Mouse (Mus musculus): Measurements from ENCODE around the gene Itgb7. TPM values are rescaled to one million over a fixed set of nuclear protein-coding genes. Genes with fewer than 3 reads are reported as not detected.

Gene Itgb7
- polyA plus RNA-seq, 1 experiment: 0.86 TPM

- H3K4me3 ChIP-seq (ENCODE audit: insufficient read depth, low read length): peak overlapping the region; percentile 66
Measured at GRCm38 (mm10) chr15:102203835-102204381, 27.8 kb downstream of the Itgb7 start.

GRCm38 (mm10) chr15:102202971-102203834 is 28.5 kb downstream of the Itgb7 start, which contains the start of gene Zfp740:
Gene Zfp740, plus strand, starts transcription at chr15:102203249.
- Histone ChIP-seq H3K4me1 (ENCODE audit: control insufficient read depth, insufficient read depth, low read length) (peaks cover 11% of the 10 kb centered on the region; the same call in 1 of the 2 replicates), H3K27ac (ENCODE audit: insufficient read depth, low read length) (peak within 1 kb of the TSS; percentile 92), H3K4me3 (ENCODE audit: insufficient read depth, low read length) (peak within 1 kb of the TSS; percentile 66)
- no peak for TF ChIP-seq CTCF (IDR thresholded peaks at IDR 0.05; ENCODE audit: extremely low read depth, insufficient read depth, low read length)
- peak; percentile 56 for TF ChIP-seq POLR2A (IDR thresholded peaks at IDR 0.05; ENCODE audit: extremely low read depth, insufficient read depth, low read length)

More at GRCm38 (mm10) chr15:102203835-102204381, 27.8 kb downstream of the Itgb7 start:
- TF ChIP-seq CTCF (IDR thresholded peaks at IDR 0.05; ENCODE audit: extremely low read depth, insufficient read depth, low read length): no peak
- 0 out of 2 replicates have a peak, but pooled peaks have one; percentile 6 for TF ChIP-seq POLR2A (IDR thresholded peaks at IDR 0.05; ENCODE audit: extremely low read depth, insufficient read depth, low read length)
- peak overlapping the region; percentile 92 for H3K27ac ChIP-seq (ENCODE audit: insufficient read depth, low read length)
- H3K4me1 ChIP-seq (ENCODE audit: control insufficient read depth, insufficient read depth, low read length): peaks cover 11% of the 10 kb centered on the region; the same call in 1 of the 2 replicates

GRCm38 (mm10) chr15:102198841-102199240 is 32.9 kb downstream of the Itgb7 start:
- TF ChIP-seq POLR2A (IDR thresholded peaks at IDR 0.05; ENCODE audit: extremely low read depth, insufficient read depth, low read length) (no peak), CTCF (IDR thresholded peaks at IDR 0.05; ENCODE audit: extremely low read depth, insufficient read depth, low read length) (no peak)
- Histone ChIP-seq H3K4me1 (ENCODE audit: control insufficient read depth, insufficient read depth, low read length) (peaks cover 1% of the 10 kb centered on the region; the same call in 1 of the 2 replicates), H3K27ac (ENCODE audit: insufficient read depth, low read length) (no peak overlapping the region), H3K4me3 (ENCODE audit: insufficient read depth, low read length) (no peak overlapping the region)

GRCm38 (mm10) chr15:102195373-102195772 is 36.4 kb downstream of the Itgb7 start:
- Histone ChIP-seq H3K27ac (ENCODE audit: insufficient read depth, low read length) (no peak overlapping the region), H3K4me3 (ENCODE audit: insufficient read depth, low read length) (no peak overlapping the region), H3K4me1 (ENCODE audit: control insufficient read depth, insufficient read depth, low read length) (no peaks in the 10 kb centered on the region)
- no peak for TF ChIP-seq CTCF (IDR thresholded peaks at IDR 0.05; ENCODE audit: extremely low read depth, insufficient read depth, low read length)
- no peak for TF ChIP-seq POLR2A (IDR thresholded peaks at IDR 0.05; ENCODE audit: extremely low read depth, insufficient read depth, low read length)

- no peak overlapping the region for H3K27ac ChIP-seq (ENCODE audit: insufficient read depth, low read length)
- H3K4me3 ChIP-seq (ENCODE audit: insufficient read depth, low read length): no peak overlapping the region
- H3K4me1 ChIP-seq (ENCODE audit: control insufficient read depth, insufficient read depth, low read length): no peaks in the 10 kb centered on the region
- no peak for TF ChIP-seq CTCF (IDR thresholded peaks at IDR 0.05; ENCODE audit: extremely low read depth, insufficient read depth, low read length)
- no peak for TF ChIP-seq POLR2A (IDR thresholded peaks at IDR 0.05; ENCODE audit: extremely low read depth, insufficient read depth, low read length)
Measured at GRCm38 (mm10) chr15:102194439-102194838, 37.3 kb downstream of the Itgb7 start.

GRCm38 (mm10) chr15:102193652-102194051 is 38.1 kb downstream of the Itgb7 start:
- Histone ChIP-seq H3K27ac (ENCODE audit: insufficient read depth, low read length) (no peak overlapping the region), H3K4me3 (ENCODE audit: insufficient read depth, low read length) (no peak overlapping the region), H3K4me1 (ENCODE audit: control insufficient read depth, insufficient read depth, low read length) (no peaks in the 10 kb centered on the region)
- TF ChIP-seq POLR2A (IDR thresholded peaks at IDR 0.05; ENCODE audit: extremely low read depth, insufficient read depth, low read length): no peak

GRCm38 (mm10) chr15:102192820-102193386 is 38.8 kb downstream of the Itgb7 start:
- Histone ChIP-seq H3K4me1 (ENCODE audit: control insufficient read depth, insufficient read depth, low read length) (no peaks in the 10 kb centered on the region), H3K4me3 (ENCODE audit: insufficient read depth, low read length) (no peak overlapping the region), H3K27ac (ENCODE audit: insufficient read depth, low read length) (no peak overlapping the region)
- TF ChIP-seq POLR2A (IDR thresholded peaks at IDR 0.05; ENCODE audit: extremely low read depth, insufficient read depth, low read length): no peak
- no peak for TF ChIP-seq CTCF (IDR thresholded peaks at IDR 0.05; ENCODE audit: extremely low read depth, insufficient read depth, low read length)

- H3K27ac ChIP-seq (ENCODE audit: insufficient read depth, low read length): no peak overlapping the region
- no peak for TF ChIP-seq POLR2A (IDR thresholded peaks at IDR 0.05; ENCODE audit: extremely low read depth, insufficient read depth, low read length)
- no peak for TF ChIP-seq CTCF (IDR thresholded peaks at IDR 0.05; ENCODE audit: extremely low read depth, insufficient read depth, low read length)
- H3K4me1 ChIP-seq (ENCODE audit: control insufficient read depth, insufficient read depth, low read length): no peaks in the 10 kb centered on the region
- H3K4me3 ChIP-seq (ENCODE audit: insufficient read depth, low read length): no peak overlapping the region
Measured at GRCm38 (mm10) chr15:102192271-102192812, 39.4 kb downstream of the Itgb7 start.

GRCm38 (mm10) chr15:102191699-102192098 is 40.0 kb downstream of the Itgb7 start:
- TF ChIP-seq CTCF (IDR thresholded peaks at IDR 0.05; ENCODE audit: extremely low read depth, insufficient read depth, low read length): no peak
- no peak for TF ChIP-seq POLR2A (IDR thresholded peaks at IDR 0.05; ENCODE audit: extremely low read depth, insufficient read depth, low read length)
- Histone ChIP-seq H3K4me1 (ENCODE audit: control insufficient read depth, insufficient read depth, low read length) (no peaks in the 10 kb centered on the region), H3K27ac (ENCODE audit: insufficient read depth, low read length) (no peak overlapping the region), H3K4me3 (ENCODE audit: insufficient read depth, low read length) (no peak overlapping the region)
